Mouse (Mus musculus) left cerebral cortex, adult 11 months (tissue): ENCODE measurements around the gene Tmem204.
A peak's percentile ranks its signal among the peaks of the same experiment; 100 is the strongest.

Experiments used
- DNase-seq: peaks from one replicate; pipeline ENCODE4 v3.0.0; 2022; ENCODE audit warnings: low spot score

Tmem204 gene

DNA sequence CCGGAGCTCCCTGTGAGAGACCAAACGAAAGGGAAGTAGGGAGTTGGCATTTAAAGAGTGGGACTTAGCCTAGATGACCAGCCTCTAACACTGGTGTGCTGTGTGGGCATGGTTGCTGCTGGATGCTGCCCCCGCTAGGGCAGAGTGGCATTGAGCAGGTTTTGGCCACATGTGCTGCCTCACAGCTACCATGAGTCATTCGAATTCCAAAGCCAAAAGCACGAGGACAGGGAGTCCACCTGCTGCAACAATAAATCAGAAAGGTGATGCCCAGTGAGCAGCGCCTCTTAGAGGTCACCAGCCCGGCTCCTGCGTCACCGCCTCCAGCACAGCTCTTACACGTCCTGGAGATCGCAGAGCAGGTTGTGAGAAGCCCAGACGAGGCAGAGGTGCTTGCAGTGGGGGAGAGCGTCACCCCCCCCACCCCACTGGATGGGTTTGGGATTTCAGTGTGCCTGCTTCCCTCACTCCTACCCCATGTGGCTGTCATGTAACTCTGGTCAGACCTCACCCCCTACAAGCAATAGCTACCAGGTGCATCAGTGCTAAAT is 1.5 kb upstream of the Tmem204 start:
- no peak for DNase-seq

DNA sequence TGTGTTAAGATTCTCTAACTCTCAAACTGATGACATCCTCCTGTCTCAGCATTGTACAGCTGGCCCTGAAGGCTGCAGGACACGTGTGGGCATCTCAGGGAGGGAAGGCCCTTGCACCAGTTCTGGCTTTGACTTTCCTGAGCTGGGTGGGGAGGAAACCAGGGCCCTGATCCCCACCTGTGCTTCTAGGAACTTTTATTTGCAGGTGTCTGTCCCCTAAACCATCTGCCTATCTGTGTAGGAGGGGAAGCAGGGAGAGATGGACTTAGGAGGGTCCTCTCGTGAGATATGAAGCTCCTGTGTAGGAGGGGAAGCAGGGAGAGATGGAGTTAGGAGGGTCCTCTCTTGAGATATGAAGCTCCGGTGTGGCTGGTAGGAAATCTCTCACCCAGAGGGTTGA is 504 bp downstream of the Tmem204 start:
- no peak for DNase-seq

DNA sequence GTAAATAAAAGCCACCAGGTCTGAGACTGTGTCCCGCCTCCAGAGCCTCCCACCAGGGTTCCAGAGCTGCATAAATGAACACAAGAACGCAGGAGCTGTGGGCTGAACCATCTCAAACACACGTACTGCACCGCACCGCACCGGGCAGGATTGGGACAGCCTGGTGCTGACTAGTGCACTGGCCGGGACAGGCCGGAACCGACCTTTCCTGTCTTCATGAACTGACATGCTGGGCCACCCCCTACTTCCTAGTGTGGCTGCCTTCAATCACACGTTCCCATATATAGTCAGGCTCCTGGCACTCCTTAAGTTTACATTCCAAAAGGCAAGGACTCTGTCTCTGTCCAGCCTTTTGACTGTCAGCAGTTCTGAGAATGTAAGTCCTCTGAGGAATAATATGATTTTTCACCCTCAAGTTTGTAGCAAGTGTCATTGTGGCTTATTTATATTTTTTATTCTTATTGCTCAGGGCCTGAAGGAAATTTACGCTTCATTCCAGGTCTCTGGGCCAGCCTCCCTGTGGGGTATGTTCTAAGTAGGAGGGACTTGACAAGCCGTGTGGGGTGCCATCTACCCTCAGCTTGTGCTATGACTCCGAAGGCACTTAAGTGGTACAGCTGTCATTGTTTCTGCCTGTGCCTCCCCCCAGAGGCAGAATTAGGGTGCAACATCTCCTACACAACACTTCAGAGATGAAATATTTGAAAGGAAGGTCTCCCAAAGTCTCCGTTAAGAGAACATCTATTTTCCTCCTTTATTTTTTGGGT is 1.1 kb downstream of the Tmem204 start:
- DNase-seq = no peak

DNA sequence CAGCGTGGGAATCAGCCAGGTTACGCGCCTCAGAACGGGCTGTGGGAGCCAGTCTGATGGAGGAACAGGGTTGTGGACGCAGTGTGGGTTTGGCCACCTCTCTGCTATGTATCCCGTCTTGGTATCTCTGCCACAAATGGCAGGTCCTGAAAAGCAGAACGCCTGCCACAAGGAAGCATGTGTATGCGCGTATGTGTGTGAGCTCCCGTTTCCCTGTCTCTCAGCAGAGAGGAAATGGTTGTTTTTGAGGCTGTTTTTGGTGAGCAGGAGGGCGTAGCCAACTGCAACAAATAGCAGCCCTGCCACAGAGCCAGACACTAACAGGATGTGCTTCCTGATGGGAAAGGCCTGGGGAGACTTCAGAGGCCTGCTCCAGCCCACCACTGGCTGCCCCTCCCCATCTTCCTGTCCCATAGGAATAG is 2.4 kb downstream of the Tmem204 start:
- DNase-seq = no peak

DNA sequence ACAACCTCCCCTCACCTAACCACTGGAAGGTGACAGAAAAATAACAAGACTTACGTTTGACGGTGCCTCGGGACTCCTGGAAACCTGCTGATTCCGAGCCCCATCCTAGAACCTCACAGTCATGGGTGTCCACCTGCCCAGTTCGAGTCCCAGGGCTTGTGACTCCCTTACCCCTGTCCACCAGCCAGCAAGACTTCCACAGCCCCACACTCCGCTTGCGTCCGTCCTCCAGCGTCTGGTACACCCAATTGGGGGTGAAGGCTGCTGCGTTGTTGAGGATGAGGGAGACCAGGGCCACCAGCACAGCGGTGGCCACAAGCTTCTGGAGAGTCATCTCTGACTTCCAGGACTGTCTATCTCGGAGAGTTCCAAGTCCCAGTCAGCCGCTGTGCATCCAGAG is 3.2 kb downstream of the Tmem204 start:
- DNase-seq = no peak

DNA sequence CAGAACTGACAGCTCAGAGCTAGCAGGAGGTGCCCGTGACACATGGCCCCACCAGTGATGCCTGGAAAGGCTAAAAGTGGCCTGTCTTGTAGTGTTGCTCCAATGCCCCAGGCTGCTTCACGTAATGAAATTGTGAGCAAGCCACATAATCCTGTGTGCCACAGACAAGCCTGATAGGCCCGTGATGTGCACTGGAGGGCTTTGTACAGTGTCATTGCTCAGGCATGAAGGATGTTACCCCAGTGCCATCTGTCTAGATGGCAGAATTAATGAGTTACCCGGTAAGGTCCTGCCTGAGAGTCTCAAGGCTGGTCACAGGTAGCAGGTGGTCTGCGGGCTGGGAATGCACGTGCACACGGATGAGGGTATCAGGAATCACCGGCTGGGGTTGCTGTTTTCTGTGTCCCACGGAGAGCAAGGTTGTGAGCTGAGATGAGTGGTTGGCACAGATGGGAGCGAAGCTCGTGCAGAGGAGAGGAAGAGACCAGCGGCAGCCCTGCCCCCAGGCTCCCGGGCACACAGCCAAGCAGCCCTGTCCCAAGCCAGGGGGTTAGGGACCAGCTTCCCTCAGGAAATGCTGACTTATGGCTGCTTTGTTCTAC is 5.5 kb downstream of the Tmem204 start:
- DNase-seq = no peak

DNA sequence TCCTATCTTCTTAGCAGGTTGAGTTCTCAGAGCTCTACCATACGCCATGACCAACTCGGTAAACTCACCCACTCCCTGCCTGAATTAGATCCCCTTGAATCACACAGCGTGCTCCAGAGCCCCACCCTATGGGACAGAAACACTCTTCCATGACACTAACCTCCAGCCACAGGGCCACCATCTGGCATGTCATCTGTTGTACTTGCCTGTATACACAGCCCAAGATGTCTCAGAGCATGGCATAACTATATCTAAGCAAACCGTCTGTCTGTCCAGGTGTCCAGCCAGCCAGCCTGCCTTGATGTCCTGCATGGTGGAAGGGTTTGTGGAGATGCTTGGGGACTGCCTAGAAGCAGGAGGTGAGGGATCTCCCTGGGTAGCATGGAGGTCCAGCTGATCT is 6.5 kb downstream of the Tmem204 start:
- DNase-seq = no peak

DNA sequence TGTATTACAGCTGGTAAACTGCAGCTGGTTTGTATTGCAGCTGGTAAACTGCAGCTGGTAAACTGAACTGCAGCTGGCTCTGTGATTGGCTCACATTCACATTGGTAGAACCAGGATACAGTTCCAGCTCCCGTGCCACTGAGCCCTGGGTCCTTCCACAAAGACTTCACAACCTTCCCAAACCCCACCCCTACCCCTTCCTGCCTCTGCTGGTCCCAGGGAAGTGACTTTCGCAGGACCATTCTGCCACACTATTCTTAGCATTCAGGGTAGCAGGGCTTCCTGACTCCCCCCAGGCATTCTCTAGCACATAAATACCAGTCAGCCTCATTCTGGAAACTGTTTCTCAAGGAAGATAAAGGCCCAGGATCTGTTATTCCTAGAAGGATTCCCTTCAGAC is 14.7 kb downstream of the Tmem204 start:
- no peak for DNase-seq

DNA sequence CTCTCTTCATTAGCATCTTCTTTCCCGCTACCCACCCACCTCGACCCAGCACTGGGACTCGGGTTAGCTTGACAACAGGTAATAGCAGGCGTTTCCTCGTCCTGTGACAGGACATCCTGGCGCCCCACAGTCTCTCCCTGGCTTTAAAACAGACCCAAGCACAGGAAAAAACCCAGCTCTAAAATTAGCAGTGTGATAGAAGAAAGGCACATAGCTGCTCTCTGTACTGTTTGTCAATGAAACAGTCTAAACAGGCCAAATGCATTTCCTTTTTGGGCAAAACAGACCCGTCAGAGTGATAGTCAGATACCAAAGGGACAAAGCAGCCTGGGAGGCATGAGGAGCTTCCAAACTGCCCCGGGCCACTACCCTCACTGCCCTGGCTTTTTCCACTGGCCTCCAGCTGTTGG is 15.9 kb downstream of the Tmem204 start:
- no peak for DNase-seq

DNA sequence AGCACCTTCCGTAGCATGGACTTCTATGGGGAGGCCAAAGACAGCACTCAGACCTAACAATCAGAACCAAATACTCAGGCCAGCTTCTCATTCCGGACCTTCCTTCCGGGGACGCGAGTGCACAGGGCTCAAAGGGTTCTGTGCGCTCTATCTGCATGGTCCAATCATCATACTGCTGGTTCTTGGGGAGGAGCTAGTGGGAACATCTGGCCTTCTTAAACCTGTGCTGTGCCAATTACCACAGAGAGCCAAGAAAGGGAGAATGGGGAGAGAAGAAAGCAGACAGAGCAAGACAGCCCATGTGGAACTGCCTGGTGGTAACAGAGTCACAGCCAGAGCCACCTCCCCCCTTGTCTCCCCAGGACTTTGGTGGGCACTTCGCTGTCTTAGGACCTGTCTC is 16.8 kb downstream of the Tmem204 start:
- DNase-seq = no peak

DNA sequence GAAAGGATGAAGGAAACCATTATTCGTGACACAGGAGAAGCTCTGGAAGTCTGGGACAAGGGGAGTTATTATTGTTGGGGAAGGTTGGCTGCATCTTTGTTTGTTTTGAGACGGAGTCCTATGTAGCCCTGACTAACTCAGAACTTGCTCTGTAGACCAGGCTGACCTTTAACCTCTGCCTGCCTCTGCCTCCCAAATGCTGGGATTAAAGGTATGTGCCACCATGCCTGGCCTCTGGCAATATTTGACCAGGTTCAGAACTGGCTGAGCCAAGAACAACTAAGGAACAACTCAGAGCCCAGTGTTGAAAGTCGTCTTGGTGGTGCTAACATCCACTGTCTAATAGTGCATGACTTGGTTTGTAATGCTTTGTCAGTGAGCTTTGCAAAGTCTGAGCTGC is 18.2 kb downstream of the Tmem204 start:
- no peak for DNase-seq

DNA sequence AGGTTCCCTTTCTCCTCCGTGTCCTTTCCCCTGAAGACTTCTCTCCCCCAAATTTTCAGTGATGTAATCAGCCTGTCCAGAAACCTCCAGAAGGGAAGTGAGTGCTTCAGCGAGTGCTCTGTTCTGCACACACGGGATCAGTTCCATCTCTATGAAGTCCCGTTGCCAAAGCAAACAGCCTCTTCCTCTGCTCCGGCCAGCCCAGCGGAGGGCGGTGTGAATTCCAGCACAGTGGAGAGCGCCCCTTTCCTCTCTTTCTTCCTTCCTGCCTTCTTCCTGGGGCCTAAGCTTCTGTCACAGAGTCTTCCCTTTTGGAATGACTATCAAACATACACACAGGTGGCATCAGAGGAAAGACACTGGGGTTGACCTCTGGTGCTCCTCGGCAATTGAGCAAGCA is 19.0 kb downstream of the Tmem204 start:
- no peak for DNase-seq

DNA sequence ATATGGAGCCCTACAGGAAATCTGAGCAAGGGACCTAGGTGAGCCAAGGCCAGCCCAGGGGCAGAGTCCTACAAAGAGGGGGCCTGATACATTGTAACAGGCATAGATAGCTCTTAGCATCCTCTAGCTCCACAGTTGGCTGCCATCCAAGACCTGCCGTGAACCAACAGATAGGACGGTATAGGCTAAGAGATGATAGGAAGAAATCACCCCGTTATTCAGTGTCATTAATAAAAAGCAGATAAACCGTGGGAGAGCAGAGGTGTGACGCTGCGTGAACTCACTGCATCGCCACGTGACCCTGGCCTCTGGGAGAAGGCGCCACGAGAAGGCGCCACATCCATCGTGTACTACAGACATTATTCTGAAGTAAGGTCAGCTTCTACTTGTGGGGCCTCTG is 19.5 kb downstream of the Tmem204 start:
- DNase-seq = no peak

DNA sequence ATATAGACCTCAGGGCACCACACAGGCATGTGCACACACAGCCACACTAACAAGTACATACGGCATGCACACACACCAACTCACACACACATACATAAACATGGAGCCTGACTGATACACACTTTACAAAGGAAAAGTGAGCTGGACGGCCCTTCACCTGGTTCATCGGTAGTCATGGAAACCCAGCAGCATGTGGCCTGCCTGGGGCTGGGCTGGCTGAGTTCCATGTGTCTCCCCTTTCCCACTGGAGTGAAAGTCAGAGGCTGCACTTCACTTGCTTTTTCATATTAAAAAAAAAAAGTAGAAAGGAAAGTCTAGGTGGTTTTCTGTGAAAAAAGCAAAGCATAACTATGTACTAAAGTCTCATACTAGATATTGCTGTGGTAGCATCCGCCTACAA is 20.1 kb downstream of the Tmem204 start:
- no peak for DNase-seq

DNA sequence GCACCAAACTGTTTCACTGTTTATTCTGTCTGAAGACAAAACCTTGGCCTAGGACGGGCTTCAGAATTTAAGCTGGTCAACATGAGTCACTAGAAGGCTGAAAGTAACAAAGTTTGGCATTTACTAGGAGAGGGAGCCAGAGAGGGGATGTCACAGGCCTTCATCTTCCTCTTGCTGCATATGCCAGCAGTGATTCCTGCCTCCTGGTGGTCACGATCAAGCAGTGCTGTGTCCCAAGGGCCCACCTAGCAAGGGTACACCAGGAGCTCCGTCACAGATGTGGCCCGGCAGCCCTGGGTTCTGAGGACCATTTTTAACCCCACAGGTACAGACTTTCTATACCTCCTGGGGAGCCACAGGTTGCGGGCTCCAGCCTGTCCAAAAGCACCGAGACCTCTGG is 26.4 kb downstream of the Tmem204 start:
- no peak for DNase-seq

DNA sequence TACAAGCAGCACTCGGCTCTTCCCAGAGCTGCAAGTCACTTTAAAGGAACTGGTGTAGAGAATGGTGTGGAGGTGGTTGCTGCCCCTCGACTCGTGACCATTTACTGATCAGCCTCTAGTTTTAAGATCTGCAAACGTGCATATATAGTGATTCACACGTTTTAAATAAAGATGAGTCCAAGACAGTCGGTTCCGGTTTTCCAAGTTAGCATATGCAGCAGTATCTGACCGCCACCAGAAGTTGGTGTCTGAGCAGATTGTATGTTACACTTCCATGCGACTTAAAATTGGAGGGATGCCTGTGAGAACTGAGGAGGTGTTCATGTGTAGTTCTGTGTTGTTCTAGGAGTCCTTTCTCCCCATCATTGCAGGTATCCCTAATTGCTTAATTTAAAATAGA is 30.1 kb downstream of the Tmem204 start:
- DNase-seq = no peak

DNA sequence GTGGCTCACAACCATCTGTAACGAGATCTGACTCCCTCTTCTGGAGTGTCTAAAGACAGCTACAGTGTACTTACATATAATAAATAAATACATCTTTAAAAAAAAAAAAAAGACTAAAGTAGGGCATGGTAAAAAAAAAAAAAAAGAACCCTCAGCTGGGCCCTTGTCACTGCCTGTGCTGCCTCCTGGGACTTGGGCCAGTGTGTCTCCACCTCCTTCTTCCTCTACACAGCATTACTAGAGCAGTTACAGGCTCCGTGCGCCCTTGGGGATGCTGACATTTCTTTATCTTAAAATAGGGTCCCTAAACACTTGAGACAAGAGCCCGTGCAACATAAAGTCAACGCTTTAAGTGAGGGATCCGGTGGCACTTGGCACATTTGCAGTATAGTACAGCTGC is 36.2 kb downstream of the Tmem204 start:
- DNase-seq = no peak

DNA sequence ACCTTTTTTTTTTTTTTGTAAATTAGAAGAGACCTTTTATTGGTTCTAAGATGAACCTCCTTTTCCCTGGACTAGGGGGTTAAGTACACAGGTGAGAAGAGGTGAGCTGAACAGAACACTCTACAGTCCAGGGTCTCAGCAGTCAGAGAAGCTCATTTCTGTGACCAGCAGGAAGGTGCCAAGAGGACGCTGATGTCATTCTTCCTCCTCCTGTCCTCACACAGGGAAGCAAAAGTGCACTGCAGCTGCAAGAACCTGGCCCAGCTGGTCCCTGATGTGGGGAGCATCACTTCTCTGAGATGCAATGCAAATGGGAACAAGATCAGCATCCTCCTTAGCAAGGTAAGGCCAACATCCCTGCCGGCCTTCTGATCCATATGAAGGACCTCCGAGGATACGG is 38.1 kb downstream of the Tmem204 start:
- DNase-seq = no peak

DNA sequence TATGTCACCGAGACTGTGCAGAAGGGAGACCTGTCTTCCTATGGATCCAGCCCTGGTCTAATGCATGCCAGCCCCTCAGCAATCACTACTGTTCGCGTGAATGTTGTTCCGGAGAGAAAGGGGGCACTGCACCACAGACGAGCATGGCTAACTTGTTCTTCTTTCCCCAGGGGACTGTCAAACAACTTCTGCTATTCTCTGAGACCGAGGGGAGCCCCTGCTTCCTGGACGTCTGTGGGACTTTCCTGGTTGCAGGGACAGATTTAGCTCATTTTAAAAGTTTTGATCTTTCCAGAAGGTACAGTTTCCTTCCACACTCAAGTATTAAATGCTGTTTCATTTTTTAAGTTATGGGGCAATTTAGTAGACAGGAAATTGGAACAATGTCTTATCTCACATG is 38.5 kb downstream of the Tmem204 start:
- DNase-seq = no peak

DNA sequence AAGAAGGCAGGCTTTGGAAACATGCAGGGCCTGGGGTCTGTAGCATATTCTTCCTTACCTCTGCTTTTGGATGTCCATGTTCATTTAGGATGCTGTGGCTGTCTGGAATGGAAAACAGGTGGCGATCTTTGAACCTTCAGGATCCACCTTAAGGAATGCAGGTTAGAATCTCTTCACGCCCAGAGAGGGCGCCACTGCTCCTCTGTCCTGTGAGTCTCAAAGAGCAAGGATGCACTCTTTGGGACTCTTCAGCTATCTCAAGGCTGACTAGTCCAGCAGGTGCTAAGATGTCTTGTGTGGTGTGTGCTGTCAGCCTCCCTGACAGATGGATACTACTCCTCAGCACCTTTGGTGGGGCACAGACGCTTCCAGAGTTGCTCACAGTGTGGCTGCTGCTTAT is 47.2 kb downstream of the Tmem204 start:
- DNase-seq = no peak

DNA sequence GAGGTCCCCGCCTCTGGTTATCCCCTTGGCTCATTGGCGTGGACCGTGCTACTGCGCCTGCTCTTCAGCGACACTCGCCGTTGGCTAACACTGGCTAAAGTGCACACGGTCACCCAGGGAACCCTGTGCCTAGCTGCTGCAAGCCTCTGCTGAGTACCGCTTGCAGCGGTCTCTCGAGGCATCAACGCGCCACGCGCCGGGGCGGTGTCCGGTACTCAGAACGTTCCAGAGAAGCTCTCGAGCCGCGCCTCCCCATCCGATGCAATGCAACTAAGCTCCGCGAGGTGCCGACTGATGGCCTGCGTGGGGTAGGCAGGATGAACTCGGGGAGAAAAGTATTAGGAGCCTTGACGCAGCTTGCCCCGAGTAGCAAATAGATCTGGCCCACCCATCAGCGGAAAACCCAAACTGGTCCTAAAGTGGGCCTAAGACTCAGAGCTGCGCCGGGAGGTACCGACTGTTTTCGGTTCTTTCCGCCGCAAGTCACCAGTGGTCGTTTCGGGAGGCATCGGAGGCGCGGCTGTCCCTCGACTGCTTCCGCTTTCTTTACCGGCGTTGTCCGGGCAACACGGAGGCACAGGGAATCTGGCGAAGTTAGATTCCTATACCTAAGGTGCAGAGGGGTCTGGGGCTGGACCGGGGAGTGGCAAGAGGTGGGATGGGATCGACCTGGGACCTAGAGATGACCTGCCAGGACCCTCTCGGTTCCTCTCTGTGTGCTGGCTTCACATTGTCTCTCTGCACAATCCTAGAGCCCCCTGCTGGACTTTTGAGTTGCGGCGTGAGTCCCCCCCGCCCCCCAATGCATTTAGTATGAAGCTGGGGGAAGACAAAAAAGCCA is 66.9 kb downstream of the Tmem204 start:
- no peak for DNase-seq

DNA sequence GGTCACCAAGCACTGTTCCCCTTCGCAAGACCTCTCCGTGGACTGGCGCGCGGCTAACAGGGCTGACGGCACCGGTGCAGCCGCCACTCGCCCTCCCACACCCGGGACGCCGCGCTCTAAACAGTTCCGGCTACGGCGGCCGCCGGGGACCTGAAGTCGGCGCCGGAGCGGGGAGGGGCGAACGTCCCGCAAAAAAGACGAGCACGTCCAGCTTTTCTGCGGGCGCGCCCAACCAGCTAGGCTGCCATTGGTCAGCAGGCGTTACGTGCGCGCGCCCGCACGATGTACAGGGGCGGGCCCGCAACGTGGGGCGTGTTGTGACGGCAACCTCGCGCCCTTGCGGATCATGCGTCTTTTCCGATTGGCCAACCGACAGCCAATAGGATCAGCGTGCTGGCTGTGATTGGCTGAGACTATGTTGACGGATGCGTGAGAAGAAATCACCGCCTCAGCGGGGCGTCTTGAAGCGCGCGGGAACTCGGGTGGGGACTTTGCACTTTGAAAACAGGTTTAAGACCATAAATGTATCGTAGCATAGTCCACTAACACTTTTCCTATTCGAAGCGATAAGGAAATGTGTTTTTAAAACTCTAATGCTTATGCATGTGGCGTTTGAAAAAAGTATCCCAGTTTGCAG is 67.6 kb downstream of the Tmem204 start, which contains the start of the genes Cramp1l and Ift140:
Gene Cramp1l (minus strand): TSS at position 134 of the 637 bp plus-strand sequence.
Gene Ift140 (plus strand): TSS at position 431 of the 637 bp plus-strand sequence.
- peak; percentile 99 for DNase-seq
